Mouse (Mus musculus): ENCODE results near the gene Pdcd6ip. TPM values are rescaled to one million over a fixed set of nuclear protein-coding genes. Genes with fewer than 3 reads are reported as not detected.
A peak's percentile ranks its signal among the peaks of the same experiment; 100 is the strongest.

The Pdcd6ip gene
- polyA plus RNA-seq, 1 experiment from 2014 or later: 85.5 TPM

DNA sequence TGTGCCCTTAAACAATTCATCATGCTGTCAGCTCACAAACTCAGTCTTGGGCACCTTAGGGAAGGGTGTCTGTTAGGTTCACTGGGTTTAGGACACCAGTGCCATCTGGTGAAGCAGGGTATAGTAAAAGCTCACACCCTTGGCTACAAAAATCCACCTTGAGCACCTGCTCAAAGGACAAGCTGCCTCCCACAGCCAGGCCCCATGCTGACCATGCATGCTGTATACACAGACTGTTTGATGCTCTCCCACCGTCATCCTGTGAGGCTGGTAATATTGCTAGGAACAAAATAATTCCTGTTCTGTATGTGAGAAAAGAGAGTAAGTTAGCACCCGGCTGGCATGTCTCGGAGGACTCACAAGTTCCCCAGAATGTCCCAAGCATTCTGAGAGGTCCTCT is 64.0 kb downstream of the Pdcd6ip start:
- WGBS: 83% methylated on average over 3 of the region's 3 CpGs

GRCm38 (mm10) chr9:113643669-113644068 is 64.4 kb downstream of the Pdcd6ip start:
- DNase-seq (ENCODE audit: low spot score): no peak
- H3K9me3 ChIP-seq (ENCODE audit: control insufficient read depth, low read length): no peaks in the 10 kb centered on the region
- no peak overlapping the region for H3K9ac ChIP-seq (ENCODE audit: low read length)
- H3K4me1 ChIP-seq (replicated peaks; ENCODE audit: control insufficient read depth, insufficient read depth, low read length): no peaks in the 10 kb centered on the region
- 69% methylated on average over 15 of the region's 15 CpGs for WGBS
- H3K27me3 ChIP-seq (replicated peaks; ENCODE audit: control insufficient read depth, insufficient read depth, low read length): no peaks in the 10 kb centered on the region
- H3K36me3 ChIP-seq (ENCODE audit: control insufficient read depth, insufficient read depth, low read length): no peaks in the 10 kb centered on the region
- no peak overlapping the region for H3K27ac ChIP-seq (ENCODE audit: low read depth)
- no peak overlapping the region for H3K4me2 ChIP-seq (ENCODE audit: low read length)
- H3K4me3 ChIP-seq (ENCODE audit: low read depth, low read length): no peak overlapping the region
- ATAC-seq (replicated peaks; ENCODE audit: low FRiP score, low TSS enrichment, low read depth): no peak

More for the DNA sequence above, 64.0 kb downstream of the Pdcd6ip start:
- no peak for ATAC-seq (replicated peaks; ENCODE audit: low FRiP score, low TSS enrichment, low read depth)
- no peaks in the 10 kb centered on the region for H3K4me1 ChIP-seq (replicated peaks; ENCODE audit: control insufficient read depth, insufficient read depth, low read length)
- H3K9me3 ChIP-seq (ENCODE audit: control insufficient read depth, low read length): no peaks in the 10 kb centered on the region
- no peak overlapping the region for H3K27ac ChIP-seq (ENCODE audit: low read depth)
- no peak for DNase-seq (ENCODE audit: low spot score)
- no peak overlapping the region for H3K4me2 ChIP-seq (ENCODE audit: low read length)
- no peaks in the 10 kb centered on the region for H3K27me3 ChIP-seq (replicated peaks; ENCODE audit: control insufficient read depth, insufficient read depth, low read length)
- H3K4me3 ChIP-seq (ENCODE audit: low read depth, low read length): no peak overlapping the region
- H3K9ac ChIP-seq (ENCODE audit: low read length): no peak overlapping the region
- H3K36me3 ChIP-seq (ENCODE audit: control insufficient read depth, insufficient read depth, low read length): no peaks in the 10 kb centered on the region

GRCm38 (mm10) chr9:113634986-113635385 is 73.1 kb downstream of the Pdcd6ip start:
- H3K9me3 ChIP-seq (ENCODE audit: control insufficient read depth, low read length): no peaks in the 10 kb centered on the region
- ATAC-seq (replicated peaks; ENCODE audit: low FRiP score, low TSS enrichment, low read depth): no peak
- H3K4me2 ChIP-seq (ENCODE audit: low read length): no peak overlapping the region
- H3K36me3 ChIP-seq (ENCODE audit: control insufficient read depth, insufficient read depth, low read length): no peaks in the 10 kb centered on the region
- no peaks in the 10 kb centered on the region; the same call in 1 of the 2 replicates for H3K4me1 ChIP-seq (replicated peaks; ENCODE audit: control insufficient read depth, insufficient read depth, low read length)
- DNase-seq (ENCODE audit: low spot score): no peak
- no peak overlapping the region for H3K9ac ChIP-seq (ENCODE audit: low read length)
- H3K27ac ChIP-seq (ENCODE audit: low read depth): no peak overlapping the region
- H3K4me3 ChIP-seq (ENCODE audit: low read depth, low read length): no peak overlapping the region
- H3K27me3 ChIP-seq (replicated peaks; ENCODE audit: control insufficient read depth, insufficient read depth, low read length): no peaks in the 10 kb centered on the region
- WGBS: 49% methylated on average over 7 of the region's 7 CpGs

GRCm38 (mm10) chr9:113633168-113633744 is 74.8 kb downstream of the Pdcd6ip start:
- no peaks in the 10 kb centered on the region; the same call in 1 of the 2 replicates for H3K4me1 ChIP-seq (replicated peaks; ENCODE audit: control insufficient read depth, insufficient read depth, low read length)
- DNase-seq (ENCODE audit: low spot score): no peak
- no peak overlapping the region for H3K4me2 ChIP-seq (ENCODE audit: low read length)
- H3K4me3 ChIP-seq (ENCODE audit: low read depth, low read length): no peak overlapping the region
- 65% methylated on average over 8 of the region's 8 CpGs for WGBS
- no peak overlapping the region for H3K9ac ChIP-seq (ENCODE audit: low read length)
- H3K27me3 ChIP-seq (replicated peaks; ENCODE audit: control insufficient read depth, insufficient read depth, low read length): no peaks in the 10 kb centered on the region
- H3K9me3 ChIP-seq (ENCODE audit: control insufficient read depth, low read length): no peaks in the 10 kb centered on the region
- no peak overlapping the region for H3K27ac ChIP-seq (ENCODE audit: low read depth)
- no peak for ATAC-seq (replicated peaks; ENCODE audit: low FRiP score, low TSS enrichment, low read depth)
- no peaks in the 10 kb centered on the region for H3K36me3 ChIP-seq (ENCODE audit: control insufficient read depth, insufficient read depth, low read length)

DNA sequence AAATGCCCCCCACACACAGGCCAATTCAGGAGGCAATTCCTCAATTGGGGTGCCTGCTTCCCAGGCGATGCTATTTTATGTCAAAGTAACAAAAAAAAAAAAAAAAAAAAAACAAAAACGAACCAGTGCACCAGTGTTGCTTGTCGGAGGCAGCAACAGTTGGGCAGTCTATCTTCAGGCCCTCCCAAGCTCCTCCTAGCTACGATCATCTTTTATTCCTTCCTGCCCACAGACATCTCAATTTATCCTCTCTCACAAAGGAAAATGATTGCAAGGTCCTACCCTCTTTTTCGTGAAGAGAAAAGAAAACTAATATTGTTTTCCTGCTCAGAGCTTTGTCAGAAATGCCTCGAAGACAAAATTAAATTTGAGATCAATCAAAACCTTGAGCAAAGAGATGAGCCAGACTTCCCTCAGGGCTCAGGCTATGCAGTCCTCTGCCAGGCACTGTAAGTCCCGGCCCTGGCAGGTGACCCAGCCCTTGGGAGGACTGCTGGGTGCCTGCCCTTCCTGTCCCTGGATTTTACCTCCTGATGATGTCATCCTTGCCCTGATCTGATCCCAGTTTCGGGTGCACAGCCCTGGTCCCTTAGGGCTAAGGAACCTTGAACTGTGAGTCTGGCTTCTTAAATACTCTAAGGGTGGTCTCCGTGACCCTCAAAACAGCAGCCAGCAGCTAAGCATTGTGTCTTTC is 75.6 kb downstream of the Pdcd6ip start:
- ATAC-seq (replicated peaks; ENCODE audit: low FRiP score, low TSS enrichment, low read depth): no peak

DNA sequence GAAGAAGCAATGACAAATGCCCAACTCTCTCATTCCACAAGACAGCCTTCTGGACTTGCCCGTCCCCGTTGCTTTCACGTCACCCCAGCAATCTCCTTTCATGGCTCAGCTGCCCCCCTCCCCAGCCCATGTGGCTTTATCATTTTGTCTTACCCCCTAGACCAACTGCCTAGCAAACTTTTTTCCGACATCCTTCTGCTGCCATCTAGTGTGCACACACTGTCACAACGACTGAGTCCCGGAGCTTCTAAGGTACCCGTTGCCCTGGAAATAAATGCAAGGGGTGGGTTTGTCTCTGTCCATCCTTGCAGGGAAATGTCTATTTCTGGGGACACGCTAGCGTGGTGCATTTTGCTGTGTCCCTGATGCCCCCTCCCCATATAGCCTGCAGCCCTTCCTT is 78.4 kb downstream of the Pdcd6ip start:
- WGBS: 12% methylated on average over 9 of the region's 9 CpGs
- Histone ChIP-seq H3K4me1 (replicated peaks; ENCODE audit: control insufficient read depth, insufficient read depth, low read length) (no peaks in the 10 kb centered on the region), H3K4me2 (ENCODE audit: low read length) (no peak overlapping the region), H3K27ac (ENCODE audit: low read depth) (no peak overlapping the region), H3K9ac (ENCODE audit: low read length) (no peak overlapping the region), H3K9me3 (ENCODE audit: control insufficient read depth, low read length) (peaks cover 3% of the 10 kb centered on the region; the same call in 1 of the 2 replicates), H3K4me3 (ENCODE audit: low read depth, low read length) (no peak overlapping the region), H3K27me3 (replicated peaks; ENCODE audit: control insufficient read depth, insufficient read depth, low read length) (no peaks in the 10 kb centered on the region), H3K36me3 (ENCODE audit: control insufficient read depth, insufficient read depth, low read length) (no peaks in the 10 kb centered on the region)
- ATAC-seq (replicated peaks; ENCODE audit: low FRiP score, low TSS enrichment, low read depth) (no peak), DNase-seq (ENCODE audit: low spot score) (peak; percentile 68)

More for the DNA sequence above, 75.6 kb downstream of the Pdcd6ip start:
- no peak for DNase-seq (ENCODE audit: low spot score)
- H3K9ac ChIP-seq (ENCODE audit: low read length): no peak overlapping the region
- no peak overlapping the region for H3K4me3 ChIP-seq (ENCODE audit: low read depth, low read length)
- 81% methylated on average over 9 of the region's 9 CpGs for WGBS
- no peaks in the 10 kb centered on the region for H3K27me3 ChIP-seq (replicated peaks; ENCODE audit: control insufficient read depth, insufficient read depth, low read length)
- no peak overlapping the region for H3K4me2 ChIP-seq (ENCODE audit: low read length)
- H3K4me1 ChIP-seq (replicated peaks; ENCODE audit: control insufficient read depth, insufficient read depth, low read length): no peaks in the 10 kb centered on the region; the same call in 1 of the 2 replicates
- no peak overlapping the region for H3K27ac ChIP-seq (ENCODE audit: low read depth)
- no peaks in the 10 kb centered on the region for H3K9me3 ChIP-seq (ENCODE audit: control insufficient read depth, low read length)
- no peaks in the 10 kb centered on the region for H3K36me3 ChIP-seq (ENCODE audit: control insufficient read depth, insufficient read depth, low read length)

DNA sequence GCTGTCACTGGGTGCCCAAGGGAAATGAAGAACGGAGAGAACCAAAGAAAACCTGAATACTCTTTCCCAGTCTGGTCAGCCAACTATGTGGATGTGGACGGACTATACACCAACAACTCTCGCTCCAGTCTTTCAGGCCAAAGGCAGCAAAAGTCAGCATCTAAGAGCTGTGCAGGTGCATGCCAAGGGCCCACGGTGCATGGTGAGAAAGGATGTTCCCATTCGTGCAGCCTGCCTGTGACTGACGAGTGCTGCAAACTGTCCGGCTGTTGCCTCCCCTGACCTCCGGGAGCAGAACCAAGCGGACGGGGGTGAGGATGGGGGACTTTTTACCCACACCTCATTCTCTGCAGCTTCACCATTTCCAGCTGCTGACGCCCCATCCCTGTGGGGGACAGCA is 78.9 kb downstream of the Pdcd6ip start:
- ATAC-seq (replicated peaks; ENCODE audit: low FRiP score, low TSS enrichment, low read depth): no peak
- H3K27me3 ChIP-seq (replicated peaks; ENCODE audit: control insufficient read depth, insufficient read depth, low read length): no peaks in the 10 kb centered on the region
- H3K36me3 ChIP-seq (ENCODE audit: control insufficient read depth, insufficient read depth, low read length): no peaks in the 10 kb centered on the region
- H3K4me1 ChIP-seq (replicated peaks; ENCODE audit: control insufficient read depth, insufficient read depth, low read length): no peaks in the 10 kb centered on the region
- H3K4me3 ChIP-seq (ENCODE audit: low read depth, low read length): no peak overlapping the region
- no peak overlapping the region for H3K27ac ChIP-seq (ENCODE audit: low read depth)
- DNase-seq (ENCODE audit: low spot score): no peak
- peaks cover 3% of the 10 kb centered on the region; the same call in 1 of the 2 replicates for H3K9me3 ChIP-seq (ENCODE audit: control insufficient read depth, low read length)
- no peak overlapping the region for H3K4me2 ChIP-seq (ENCODE audit: low read length)
- 89% methylated on average over 11 of the region's 11 CpGs for WGBS
- no peak overlapping the region for H3K9ac ChIP-seq (ENCODE audit: low read length)

DNA sequence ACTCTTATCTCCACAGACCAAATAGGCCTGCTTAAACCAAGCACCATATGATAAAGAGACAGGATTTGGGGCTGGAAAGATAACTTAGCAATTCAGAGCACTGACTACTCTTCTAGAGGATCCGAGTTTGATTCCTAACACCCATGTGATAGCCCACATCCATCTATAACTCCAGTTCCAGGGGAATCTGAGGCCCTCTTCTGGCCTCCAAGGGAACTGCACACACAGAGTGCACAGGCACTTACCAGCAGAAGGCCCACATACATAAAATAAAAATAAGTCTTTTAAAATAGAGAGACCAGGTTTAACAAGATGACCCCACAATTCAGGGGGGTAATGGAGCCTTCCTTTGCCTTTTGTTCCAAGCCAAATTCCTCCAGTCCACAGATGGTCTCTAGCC is 79.3 kb downstream of the Pdcd6ip start:
- DNase-seq (ENCODE audit: low spot score) (no peak), ATAC-seq (replicated peaks; ENCODE audit: low FRiP score, low TSS enrichment, low read depth) (no peak)
- H3K9me3 ChIP-seq (ENCODE audit: control insufficient read depth, low read length): peaks cover 3% of the 10 kb centered on the region; the same call in 1 of the 2 replicates
- H3K4me2 ChIP-seq (ENCODE audit: low read length): no peak overlapping the region
- H3K4me1 ChIP-seq (replicated peaks; ENCODE audit: control insufficient read depth, insufficient read depth, low read length): no peaks in the 10 kb centered on the region
- H3K36me3 ChIP-seq (ENCODE audit: control insufficient read depth, insufficient read depth, low read length): no peaks in the 10 kb centered on the region
- H3K27ac ChIP-seq (ENCODE audit: low read depth): no peak overlapping the region
- 93% methylated on average over 1 of the region's 1 CpGs for WGBS
- no peaks in the 10 kb centered on the region for H3K27me3 ChIP-seq (replicated peaks; ENCODE audit: control insufficient read depth, insufficient read depth, low read length)
- H3K9ac ChIP-seq (ENCODE audit: low read length): no peak overlapping the region
- H3K4me3 ChIP-seq (ENCODE audit: low read depth, low read length): no peak overlapping the region

- H3K27ac ChIP-seq (ENCODE audit: low read depth): no peak overlapping the region
These were observed 81.3 kb downstream of the Pdcd6ip start for GRCm38 (mm10) chr9:113626730-113627129.

More at GRCm38 (mm10) chr9:113626730-113627129, 81.3 kb downstream of the Pdcd6ip start:
- ATAC-seq (replicated peaks; ENCODE audit: low FRiP score, low TSS enrichment, low read depth) (no peak), DNase-seq (ENCODE audit: low spot score) (no peak)
- H3K4me3 ChIP-seq (ENCODE audit: low read depth, low read length): no peak overlapping the region
- H3K9me3 ChIP-seq (ENCODE audit: control insufficient read depth, low read length): peaks cover 3% of the 10 kb centered on the region; the same call in 1 of the 2 replicates
- no peaks in the 10 kb centered on the region for H3K36me3 ChIP-seq (ENCODE audit: control insufficient read depth, insufficient read depth, low read length)
- WGBS: 93% methylated on average over 10 of the region's 10 CpGs
- H3K4me1 ChIP-seq (replicated peaks; ENCODE audit: control insufficient read depth, insufficient read depth, low read length): no peaks in the 10 kb centered on the region
- H3K9ac ChIP-seq (ENCODE audit: low read length): no peak overlapping the region
- H3K4me2 ChIP-seq (ENCODE audit: low read length): no peak overlapping the region
- H3K27me3 ChIP-seq (replicated peaks; ENCODE audit: control insufficient read depth, insufficient read depth, low read length): no peaks in the 10 kb centered on the region
